Mouse (Mus musculus) liver, embryonic 15.5 days (tissue): ENCODE data around the gene Fndc8. TPM values are rescaled to one million over a fixed set of nuclear protein-coding genes. Genes with fewer than 3 reads are reported as not detected.

Experiments
- ATAC-seq: fragments of 200-750 bp; cut with Nextera tagmentation; 2 replicates; pipeline ENCODE4 v1.8.0; 2017; ENCODE audit warnings: moderate number of reproducible peaks, mild to moderate bottlenecking, moderate library complexity; ENCODE audit not compliant: insufficient read depth
- H3K27ac ChIP-seq: fragments of 300-500 bp; sonication (generic); replicated peaks from 2 replicates; pipeline ENCODE4 v1.5.1; 2015; ENCODE audit warnings: mild to moderate bottlenecking, inconsistent platforms
- H3K27me3 ChIP-seq: fragments of 300-500 bp; sonication (generic); 2 replicates; pipeline ENCODE4 v1.6.1; 2015; ENCODE audit warnings: mild to moderate bottlenecking, inconsistent platforms
- H3K36me3 ChIP-seq: fragments of 300-500 bp; sonication (generic); replicated peaks from 2 replicates; pipeline ENCODE4 v1.6.1; 2015; ENCODE audit warnings: moderate library complexity, mild to moderate bottlenecking, inconsistent platforms
- H3K4me1 ChIP-seq: fragments of 300-500 bp; sonication (generic); replicated peaks from 2 replicates; pipeline ENCODE4 v1.6.1; 2015; ENCODE audit warnings: inconsistent platforms
- H3K4me2 ChIP-seq: fragments of 300-500 bp; sonication (generic); 2 replicates; pipeline ENCODE4 v1.6.1; 2015; ENCODE audit warnings: moderate library complexity, mild to moderate bottlenecking, inconsistent platforms
- H3K4me3 ChIP-seq: fragments of 300-500 bp; sonication (generic); replicated peaks from 2 replicates; pipeline ENCODE4 v1.5.1; 2015; ENCODE audit warnings: mild to moderate bottlenecking, inconsistent platforms
- H3K9ac ChIP-seq: fragments of 300-500 bp; sonication (generic); 2 replicates; pipeline ENCODE4 v1.6.1; 2015; ENCODE audit warnings: moderate library complexity, mild to moderate bottlenecking, inconsistent platforms
- H3K9me3 ChIP-seq: fragments of 300-500 bp; sonication (generic); replicated peaks from 2 replicates; pipeline ENCODE4 v1.6.1; 2016; ENCODE audit warnings: inconsistent platforms
- WGBS: fragments of 180-500 bp; shearing (Covaris S2); methylation state at CpG from one replicate; pipeline ENCODE4 v1.1.7; 2015; ENCODE audit warnings: mixed read lengths; ENCODE audit not compliant: insufficient replicate concordance; 5-methylcytosine and 5-hydroxymethylcytosine counted together
- polyA plus RNA-seq: library from polyadenylated mRNA; unstranded; fragments of >200 nt; fragmentation: Nextera tagmentation; extraction: Ambion mirVana; gene quantifications from 2 replicates; pipeline ENCODE4 v1.2.1, GENCODE M21; 2015

Fndc8 gene
- polyA plus RNA-seq, 1 experiment from 2014 or later, result 0.07 TPM

DNA sequence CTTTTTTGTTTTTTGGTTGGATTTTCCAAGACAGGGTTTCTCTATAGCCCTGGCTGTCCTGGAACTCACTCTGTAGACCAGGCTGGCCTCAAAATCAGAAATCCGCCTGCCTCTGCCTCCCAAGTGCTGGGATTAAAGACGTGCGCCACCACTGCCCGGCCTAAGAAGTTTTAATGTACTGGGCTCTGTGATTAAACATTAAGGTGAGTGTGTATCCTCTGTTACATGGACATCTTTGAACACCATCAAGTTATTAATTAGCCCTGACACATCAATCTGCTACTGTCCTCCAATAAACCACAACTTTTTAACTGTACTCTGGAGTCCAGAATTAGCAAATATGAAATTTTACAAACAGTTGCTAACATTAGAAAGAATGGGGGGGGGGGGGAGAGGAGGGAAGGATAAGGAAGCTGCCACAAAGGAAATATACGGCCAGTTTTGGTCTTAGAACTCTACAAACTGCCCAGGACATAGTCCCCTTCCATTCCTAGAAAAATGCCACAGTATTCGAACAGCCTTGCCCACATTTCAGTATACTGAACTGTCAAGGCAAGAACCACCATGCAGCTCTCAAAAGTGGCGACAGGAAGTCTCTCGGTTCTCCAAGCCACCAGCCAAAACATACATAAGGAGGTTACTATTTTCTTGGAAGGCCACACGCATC, 22.3 kb upstream of the Fndc8 start:
- H3K4me1 ChIP-seq, result peaks cover 52% of the 10 kb centered on the region
- WGBS, result 40% methylated on average over 9 of the region's 9 CpGs
- no peaks in the 10 kb centered on the region for H3K27me3 ChIP-seq
- no peak for ATAC-seq
- H3K4me3 ChIP-seq, result peak overlapping the region; percentile 99
- peak overlapping the region; percentile 94 for H3K27ac ChIP-seq
- no peaks in the 10 kb centered on the region for H3K9me3 ChIP-seq
- peak overlapping the region; percentile 99 for H3K9ac ChIP-seq
- no peaks in the 10 kb centered on the region for H3K36me3 ChIP-seq
- H3K4me2 ChIP-seq, result peak overlapping the region; percentile 68

DNA sequence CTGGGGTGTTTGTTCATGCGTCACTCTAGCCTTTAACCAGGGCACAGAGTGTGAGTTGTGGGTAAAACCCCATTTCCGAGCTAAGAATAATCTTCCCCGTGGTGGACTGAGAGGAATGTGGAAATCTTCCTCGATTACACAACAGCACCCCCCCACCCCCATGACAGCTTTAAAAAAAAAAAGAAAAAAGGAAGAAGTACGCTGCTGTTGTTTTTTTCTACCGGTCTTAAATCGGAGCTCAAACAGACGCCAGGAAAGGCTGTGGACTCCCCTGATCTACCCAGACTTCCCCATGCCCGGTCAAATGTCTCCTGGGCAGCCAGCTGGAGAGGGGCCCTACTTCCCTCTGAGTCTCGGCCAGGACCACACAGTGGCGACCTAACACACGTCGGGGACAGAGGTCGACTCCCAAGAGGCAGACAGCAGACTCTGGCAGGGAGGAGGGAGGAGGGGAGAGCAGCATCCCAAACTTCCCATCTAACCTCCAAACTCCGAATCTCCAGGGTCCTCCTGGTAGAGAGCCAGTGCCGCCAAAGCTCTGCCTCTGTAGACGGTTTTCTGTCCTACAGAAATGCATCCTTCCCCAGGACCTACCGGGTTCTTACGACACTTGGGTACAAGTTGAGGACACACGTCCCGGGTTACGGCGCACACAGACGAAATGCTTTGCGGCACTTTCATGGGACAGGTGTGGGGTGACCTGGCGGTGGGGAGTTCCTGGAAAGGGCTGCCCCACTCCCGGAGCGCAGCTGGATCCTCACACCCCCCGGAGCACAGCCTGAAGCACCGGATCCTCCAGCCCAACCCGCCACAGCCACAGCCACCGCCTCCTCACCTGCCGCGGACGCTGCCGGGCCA, 21.5 kb upstream of the Fndc8 start:
- H3K27me3 ChIP-seq, result no peaks in the 10 kb centered on the region
- under 1% methylated on average over 36 of the region's 36 CpGs for WGBS
- H3K9me3 ChIP-seq, result no peaks in the 10 kb centered on the region
- H3K36me3 ChIP-seq, result no peaks in the 10 kb centered on the region
- peak overlapping the region; percentile 68 for H3K4me2 ChIP-seq
- peak overlapping the region; percentile 99 for H3K9ac ChIP-seq
- H3K4me1 ChIP-seq, result peaks cover 52% of the 10 kb centered on the region
- peak; percentile 64 for ATAC-seq
- peak overlapping the region; percentile 94 for H3K27ac ChIP-seq
- peak overlapping the region; percentile 99 for H3K4me3 ChIP-seq

DNA sequence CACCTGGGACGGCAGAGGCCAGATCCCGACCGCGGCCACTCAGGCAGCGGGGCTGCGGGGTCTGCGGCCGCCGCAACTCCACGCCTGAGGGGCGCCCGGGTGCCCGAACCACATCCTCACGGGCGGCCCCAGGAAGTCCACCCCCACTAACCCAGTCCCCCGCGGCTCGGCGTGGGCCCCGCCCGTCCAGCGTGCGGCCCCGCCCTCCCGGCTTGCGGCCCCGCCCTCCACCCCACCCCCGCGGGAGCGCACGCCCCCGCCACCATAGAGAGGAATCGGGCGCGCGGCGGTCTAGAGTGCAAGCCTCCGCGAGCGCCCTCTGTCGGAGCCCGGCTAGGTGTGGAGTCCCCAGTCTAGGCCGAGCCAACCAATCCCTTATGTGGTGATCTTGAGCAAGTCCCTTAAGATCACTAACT, 20.9 kb upstream of the Fndc8 start, which contains the start of gene Rffl:
Gene Rffl, minus strand, starts transcription at position 180 of the 416 bp plus-strand sequence.
- H3K27ac ChIP-seq, result peak within 1 kb of the TSS; percentile 94
- H3K4me2 ChIP-seq, result peak within 1 kb of the TSS; percentile 68
- H3K4me1 ChIP-seq, result peaks cover 48% of the 10 kb centered on the region
- peak within 1 kb of the TSS; percentile 99 for H3K4me3 ChIP-seq
- no peaks in the 10 kb centered on the region for H3K9me3 ChIP-seq
- peak within 1 kb of the TSS; percentile 99 for H3K9ac ChIP-seq
- H3K36me3 ChIP-seq, result no peaks in the 10 kb centered on the region
- H3K27me3 ChIP-seq, result no peaks in the 10 kb centered on the region
- ATAC-seq, result peak; percentile 95
- WGBS, result under 1% methylated on average over 43 of the region's 43 CpGs

DNA sequence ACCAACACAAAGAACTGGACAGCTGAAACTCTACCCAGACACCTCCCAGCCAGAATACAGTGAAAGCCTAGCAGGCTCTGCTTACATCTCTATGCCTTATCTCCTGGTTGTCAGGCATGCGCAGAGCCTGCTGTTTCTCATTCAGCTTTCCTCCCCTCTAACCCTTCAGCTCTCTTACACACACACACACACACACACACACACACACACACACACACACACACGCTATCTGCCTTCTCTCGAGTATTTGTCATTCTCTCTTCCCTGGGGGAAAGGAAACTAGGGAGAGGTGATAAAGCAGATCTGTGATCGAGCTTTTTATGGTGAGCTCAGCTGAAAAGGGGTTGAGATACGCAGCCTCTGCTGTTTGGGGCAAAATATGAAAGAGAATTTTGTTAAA, 17.0 kb upstream of the Fndc8 start:
- Histone ChIP-seq H3K9ac (no peak overlapping the region; the same call in 1 of the 2 replicates), H3K4me2 (peak overlapping the region; percentile 32), H3K27me3 (no peaks in the 10 kb centered on the region), H3K27ac (peak overlapping the region; percentile 58), H3K36me3 (no peaks in the 10 kb centered on the region), H3K9me3 (no peaks in the 10 kb centered on the region), H3K4me1 (peaks cover 15% of the 10 kb centered on the region), H3K4me3 (no peak overlapping the region)
- ATAC-seq, result no peak
- 16% methylated on average over 5 of the region's 5 CpGs for WGBS

DNA sequence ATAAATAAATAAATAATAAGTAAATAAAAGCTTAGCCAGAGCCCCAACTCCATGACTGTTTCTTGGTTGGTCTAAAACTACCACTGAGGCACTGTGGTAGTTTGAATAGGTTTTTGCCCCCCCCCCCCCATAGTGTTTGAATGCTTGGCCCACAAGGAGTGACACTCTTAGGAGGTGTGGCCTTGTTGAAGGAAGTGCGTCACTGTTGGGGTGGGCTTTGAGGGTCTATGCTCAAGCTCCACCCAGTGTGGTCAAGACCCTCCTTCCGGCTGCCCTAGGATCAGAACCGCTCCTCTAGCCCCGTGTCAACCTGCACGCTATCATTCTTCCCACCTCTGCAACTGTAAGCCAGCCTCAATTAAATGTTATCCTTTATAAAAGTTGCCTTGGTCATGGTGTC, 16.3 kb upstream of the Fndc8 start:
- H3K4me1 ChIP-seq, result peaks cover 15% of the 10 kb centered on the region
- H3K9ac ChIP-seq, result no peak overlapping the region
- no peaks in the 10 kb centered on the region for H3K36me3 ChIP-seq
- H3K4me2 ChIP-seq, result no peak overlapping the region
- H3K4me3 ChIP-seq, result no peak overlapping the region
- no peaks in the 10 kb centered on the region for H3K9me3 ChIP-seq
- no peaks in the 10 kb centered on the region for H3K27me3 ChIP-seq
- 77% methylated on average over 5 of the region's 5 CpGs for WGBS
- ATAC-seq, result no peak
- no peak overlapping the region for H3K27ac ChIP-seq

DNA sequence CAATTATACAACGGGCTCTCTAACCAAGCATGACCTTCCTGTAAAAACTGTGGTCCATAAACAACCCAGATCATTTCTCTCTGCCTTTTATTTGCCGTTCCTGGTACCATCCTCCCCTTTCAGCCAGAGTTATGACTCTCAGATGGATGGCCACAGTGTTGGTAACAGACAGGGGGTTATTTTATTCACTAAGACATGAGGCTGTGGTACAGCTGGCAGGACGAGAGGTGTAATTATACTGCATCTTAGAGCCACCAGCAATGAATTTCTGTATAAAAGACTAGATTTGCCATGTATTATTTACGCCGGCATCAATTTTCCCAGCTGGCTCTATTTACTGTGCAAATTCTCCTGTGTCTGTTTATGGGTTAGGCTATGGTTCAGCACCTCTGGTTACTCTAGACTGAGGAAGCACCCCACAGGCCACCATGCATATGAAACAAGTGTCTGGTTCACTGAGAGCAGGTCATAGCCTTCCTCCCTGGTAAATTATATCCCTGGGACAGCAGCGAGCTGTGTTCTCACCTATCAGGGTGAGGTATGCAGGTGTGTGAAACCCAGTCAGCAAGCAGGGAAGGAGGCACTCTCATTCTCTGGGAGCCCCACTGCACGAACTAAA, 14.1 kb upstream of the Fndc8 start:
- 0 out of 2 replicates have a peak, but pooled peaks cover 10% of the 10 kb centered on the region for H3K36me3 ChIP-seq
- no peak overlapping the region for H3K4me2 ChIP-seq
- no peaks in the 10 kb centered on the region for H3K9me3 ChIP-seq
- H3K27me3 ChIP-seq, result no peaks in the 10 kb centered on the region
- WGBS, result 74% methylated on average over 7 of the region's 7 CpGs
- no peak for ATAC-seq
- H3K4me3 ChIP-seq, result no peak overlapping the region
- no peak overlapping the region for H3K9ac ChIP-seq
- peaks cover 8% of the 10 kb centered on the region for H3K4me1 ChIP-seq
- no peak overlapping the region for H3K27ac ChIP-seq

DNA sequence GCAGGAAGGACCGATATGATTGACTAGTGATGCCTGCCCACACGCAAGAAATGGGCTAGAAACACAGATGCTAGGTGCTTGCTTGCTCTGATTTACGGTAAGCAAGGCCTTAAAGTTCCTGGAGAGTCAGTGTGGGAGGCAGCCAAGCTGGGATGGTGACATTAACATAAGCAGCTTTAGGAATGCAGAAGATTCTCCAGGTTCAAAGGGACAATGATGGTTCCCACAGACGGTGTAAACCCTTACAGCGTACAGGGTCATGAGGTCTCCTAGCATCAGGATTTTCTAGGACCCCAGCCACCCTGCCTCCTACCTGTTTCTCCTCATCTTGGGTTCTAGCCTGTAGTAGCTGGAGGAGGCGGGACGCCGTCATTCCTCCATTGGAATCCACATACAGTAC, 8.7 kb upstream of the Fndc8 start:
- H3K4me3 ChIP-seq, result no peak overlapping the region
- no peak overlapping the region for H3K9ac ChIP-seq
- no peak overlapping the region for H3K27ac ChIP-seq
- no peak overlapping the region for H3K4me2 ChIP-seq
- H3K36me3 ChIP-seq, result 0 out of 2 replicates have a peak, but pooled peaks cover 13% of the 10 kb centered on the region
- 79% methylated on average over 8 of the region's 8 CpGs for WGBS
- no peaks in the 10 kb centered on the region for H3K9me3 ChIP-seq
- ATAC-seq, result no peak
- no peaks in the 10 kb centered on the region for H3K27me3 ChIP-seq
- peaks cover 10% of the 10 kb centered on the region; the same call in 1 of the 2 replicates for H3K4me1 ChIP-seq

DNA sequence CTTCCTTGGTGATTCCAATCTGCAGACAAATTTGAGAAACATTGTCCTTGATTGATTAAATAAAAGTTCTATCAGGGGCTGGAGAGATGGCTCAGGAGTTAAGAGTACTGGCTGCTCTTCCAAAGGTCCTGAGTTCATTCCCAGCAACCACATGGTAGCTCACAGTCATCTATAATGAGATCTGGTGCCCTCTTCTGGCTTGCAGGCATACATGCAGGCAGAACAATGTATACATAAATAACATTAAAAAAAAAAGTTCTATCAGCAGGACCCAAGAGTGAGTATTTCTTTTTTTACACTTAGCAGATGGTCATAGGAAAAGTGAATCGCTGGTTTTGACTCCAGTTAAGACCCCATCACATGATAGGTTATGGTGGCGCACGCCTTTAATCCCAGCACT, 5.4 kb upstream of the Fndc8 start:
- H3K36me3 ChIP-seq, result 0 out of 2 replicates have a peak, but pooled peaks cover 11% of the 10 kb centered on the region
- ATAC-seq, result no peak
- peaks cover 2% of the 10 kb centered on the region for H3K27me3 ChIP-seq
- H3K4me2 ChIP-seq, result no peak overlapping the region
- no peaks in the 10 kb centered on the region for H3K9me3 ChIP-seq
- no peak overlapping the region for H3K27ac ChIP-seq
- WGBS, result 70% methylated on average over 3 of the region's 3 CpGs
- H3K4me1 ChIP-seq, result peaks cover 31% of the 10 kb centered on the region
- H3K4me3 ChIP-seq, result no peak overlapping the region
- H3K9ac ChIP-seq, result no peak overlapping the region

DNA sequence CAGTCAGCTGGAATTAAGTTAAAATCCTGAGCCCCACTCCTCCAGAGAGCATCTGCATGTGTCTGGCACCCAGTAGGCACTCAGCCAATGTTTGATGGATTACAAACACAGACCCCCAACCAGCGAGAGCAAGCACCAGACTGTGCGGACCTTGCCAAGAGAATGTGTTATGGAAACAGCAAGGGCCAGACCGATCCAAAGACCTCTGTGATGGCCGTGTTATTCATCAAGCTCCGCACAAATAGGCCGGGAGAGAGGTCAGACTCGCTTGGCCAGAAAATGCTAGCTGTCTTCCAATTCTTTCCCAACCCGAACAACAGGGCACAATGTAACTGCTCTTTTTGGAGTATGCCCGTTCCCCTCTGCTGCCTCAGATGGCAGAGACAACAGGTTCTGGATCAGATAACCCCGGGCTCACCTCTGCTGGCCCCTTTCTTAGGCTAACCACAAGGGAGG, 3.4 kb upstream of the Fndc8 start:
- Histone ChIP-seq H3K9ac (no peak overlapping the region), H3K4me1 (peaks cover 31% of the 10 kb centered on the region), H3K9me3 (no peaks in the 10 kb centered on the region), H3K27me3 (peaks cover 10% of the 10 kb centered on the region), H3K27ac (no peak overlapping the region), H3K4me3 (no peak overlapping the region; the same call in 1 of the 2 replicates), H3K4me2 (peak overlapping the region; percentile 86; the same call in 1 of the 2 replicates), H3K36me3 (no peaks in the 10 kb centered on the region)
- WGBS, result 58% methylated on average over 10 of the region's 10 CpGs
- ATAC-seq, result no peak

DNA sequence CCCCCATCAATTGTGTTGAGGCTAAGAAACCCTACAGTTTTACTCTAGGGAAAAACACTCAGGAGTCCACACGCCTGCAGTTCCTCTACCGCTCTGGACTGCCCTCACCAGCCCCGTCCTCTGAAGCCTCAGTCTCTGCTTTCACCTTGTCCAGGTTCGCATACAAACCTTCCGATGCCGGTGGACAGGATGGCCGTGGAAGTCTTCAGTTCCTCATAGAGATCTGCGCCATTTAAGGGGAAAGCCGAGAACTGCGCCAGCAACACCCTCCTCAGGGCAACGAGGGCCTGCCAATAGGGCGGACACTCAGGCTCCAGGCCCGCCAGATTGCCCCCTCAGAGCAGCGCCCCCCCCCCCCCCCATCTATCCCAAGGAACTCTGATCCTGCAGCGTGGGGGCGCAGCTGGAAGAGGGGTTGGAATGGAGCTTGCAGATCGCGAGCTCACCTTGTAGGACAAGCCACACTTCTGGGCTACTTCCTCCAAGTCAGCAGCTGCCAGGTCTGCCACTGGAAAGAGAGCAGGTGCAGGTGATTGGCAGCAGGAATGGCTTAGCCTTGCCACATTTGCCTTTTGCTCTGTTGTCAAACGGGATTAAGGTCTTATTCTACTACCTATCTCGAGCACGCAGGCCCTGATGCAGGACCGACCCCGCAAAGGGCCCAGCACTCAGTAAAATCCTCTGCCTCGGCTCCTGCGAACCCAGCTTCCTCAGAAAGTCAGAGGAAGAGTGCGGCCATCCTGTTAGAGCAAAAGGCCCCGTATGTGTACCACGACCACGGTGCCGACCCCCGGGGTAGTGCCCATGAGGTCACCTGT, 2.2 kb upstream of the Fndc8 start:
- Histone ChIP-seq H3K4me1 (peaks cover 31% of the 10 kb centered on the region), H3K27me3 (peaks cover 10% of the 10 kb centered on the region), H3K9me3 (no peaks in the 10 kb centered on the region), H3K9ac (peak overlapping the region; percentile 74), H3K27ac (peak overlapping the region; percentile 58), H3K4me2 (peak overlapping the region; percentile 86), H3K4me3 (peak overlapping the region; percentile 78), H3K36me3 (no peaks in the 10 kb centered on the region)
- ATAC-seq, result peak; percentile 52
- 5% methylated on average over 31 of the region's 31 CpGs for WGBS
